Mouse (Mus musculus) liver, embryonic 12.5 days (tissue): Measurements from ENCODE around the gene Grwd1. TPM values are rescaled to one million over a fixed set of nuclear protein-coding genes. Genes with fewer than 3 reads are reported as not detected.

Experiments used
- ATAC-seq: fragments of 200-750 bp; cut with Nextera tagmentation; 2 replicates; pipeline ENCODE4 v1.8.0; 2017; ENCODE audit warnings: moderate number of reproducible peaks, mild to moderate bottlenecking, moderate library complexity
- H3K27ac ChIP-seq: fragments of 300-500 bp; sonication (generic); 2 replicates; pipeline ENCODE4 v1.5.1; 2016; ENCODE audit warnings: mild to moderate bottlenecking
- H3K27me3 ChIP-seq: fragments of 300-500 bp; sonication (generic); replicated peaks from 2 replicates; pipeline ENCODE4 v1.6.1; 2016; ENCODE audit warnings: mild to moderate bottlenecking, moderate library complexity
- H3K36me3 ChIP-seq: fragments of 300-500 bp; sonication (generic); 2 replicates; pipeline ENCODE4 v1.6.1; 2016; ENCODE audit warnings: mild to moderate bottlenecking, moderate library complexity
- H3K4me1 ChIP-seq: fragments of 300-500 bp; sonication (generic); 2 replicates; pipeline ENCODE4 v1.6.1; 2016
- H3K4me2 ChIP-seq: fragments of 300-500 bp; sonication (generic); 2 replicates; pipeline ENCODE4 v1.6.1; 2016; ENCODE audit warnings: mild to moderate bottlenecking, moderate library complexity
- H3K4me3 ChIP-seq: fragments of 300-500 bp; sonication (generic); 2 replicates; pipeline ENCODE4 v1.5.1; 2016; ENCODE audit warnings: mild to moderate bottlenecking, moderate library complexity
- H3K9ac ChIP-seq: fragments of 300-500 bp; sonication (generic); 2 replicates; pipeline ENCODE4 v1.6.1; 2016; ENCODE audit warnings: mild to moderate bottlenecking, moderate library complexity
- H3K9me3 ChIP-seq: fragments of 300-500 bp; sonication (generic); replicated peaks from 2 replicates; pipeline ENCODE4 v1.6.1; 2016; ENCODE audit warnings: mild to moderate bottlenecking, moderate library complexity
- WGBS: fragments of 180-500 bp; shearing (Covaris S2); methylation state at CpG from one replicate; pipeline ENCODE4 v1.1.7; 2016; ENCODE audit not compliant: insufficient replicate concordance; 5-methylcytosine and 5-hydroxymethylcytosine counted together
- polyA plus RNA-seq: library from polyadenylated mRNA; unstranded; fragments of >200 nt; fragmentation: Nextera tagmentation; extraction: Ambion mirVana; gene quantifications from 2 replicates; pipeline ENCODE4 v1.2.1, GENCODE M21; 2016

Grwd1 gene
- polyA plus RNA-seq, 1 experiment from 2014 or later = 67.0 TPM

- no peak overlapping the region; the same call in 1 of the 2 replicates for H3K9ac ChIP-seq
- H3K4me1 ChIP-seq = peaks cover 43% of the 10 kb centered on the region
- H3K9me3 ChIP-seq = no peaks in the 10 kb centered on the region
- ATAC-seq = no peak
- H3K4me3 ChIP-seq = peak overlapping the region; percentile 43
- 3% methylated on average over 69 of the region's 86 CpGs for WGBS
- H3K36me3 ChIP-seq = peaks cover 14% of the 10 kb centered on the region
- no peak overlapping the region for H3K27ac ChIP-seq
- H3K27me3 ChIP-seq = peaks cover 66% of the 10 kb centered on the region
- peak overlapping the region; percentile 56 for H3K4me2 ChIP-seq
Measured at GRCm38 (mm10) chr7:45833148-45833790, 2.5 kb upstream of the Grwd1 start.

DNA sequence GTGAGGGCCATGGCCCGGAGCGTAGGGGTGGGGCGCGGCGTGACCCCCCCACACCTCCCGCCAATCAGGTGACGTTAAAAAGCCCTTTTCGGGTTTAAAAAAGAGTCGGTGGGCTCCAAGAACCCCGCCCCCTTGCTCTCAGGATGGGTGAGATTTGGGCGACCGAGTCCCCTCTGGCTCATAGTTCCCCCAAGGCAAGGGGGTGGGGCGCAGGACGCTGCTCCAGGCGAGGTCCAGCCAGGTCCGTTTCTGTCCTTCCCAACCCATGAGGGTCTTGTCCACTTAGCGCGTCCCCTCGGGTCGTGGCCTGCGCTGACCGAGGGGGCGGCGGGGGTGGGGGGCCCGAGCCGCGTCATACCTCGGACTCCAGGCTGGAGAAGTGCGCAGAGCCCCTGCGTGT, 1.7 kb upstream of the Grwd1 start:
- H3K36me3 ChIP-seq = peaks cover 23% of the 10 kb centered on the region
- no peaks in the 10 kb centered on the region for H3K9me3 ChIP-seq
- ATAC-seq = no peak
- peaks cover 43% of the 10 kb centered on the region for H3K4me1 ChIP-seq
- peak overlapping the region; percentile 43 for H3K4me3 ChIP-seq
- WGBS = 9% methylated on average over 30 of the region's 30 CpGs
- peak overlapping the region; percentile 56 for H3K4me2 ChIP-seq
- H3K27me3 ChIP-seq = peaks cover 59% of the 10 kb centered on the region
- no peak overlapping the region for H3K27ac ChIP-seq
- H3K9ac ChIP-seq = no peak overlapping the region

GRCm38 (mm10) chr7:45831128-45831525, 383 bp upstream of the Grwd1 start:
- peak overlapping the region; percentile 86 for H3K4me2 ChIP-seq
- no peaks in the 10 kb centered on the region for H3K9me3 ChIP-seq
- no peak for ATAC-seq
- H3K9ac ChIP-seq = no peak overlapping the region
- no peak overlapping the region for H3K27ac ChIP-seq
- peaks cover 36% of the 10 kb centered on the region for H3K36me3 ChIP-seq
- 12% methylated on average over 5 of the region's 5 CpGs for WGBS
- H3K27me3 ChIP-seq = peaks cover 51% of the 10 kb centered on the region
- H3K4me3 ChIP-seq = peak overlapping the region; percentile 84
- H3K4me1 ChIP-seq = peaks cover 43% of the 10 kb centered on the region

- 79% methylated on average over 7 of the region's 7 CpGs for WGBS
- H3K9ac ChIP-seq = no peak overlapping the region
- no peaks in the 10 kb centered on the region for H3K9me3 ChIP-seq
- peaks cover 34% of the 10 kb centered on the region for H3K4me1 ChIP-seq
- H3K4me2 ChIP-seq = no peak overlapping the region
- H3K27me3 ChIP-seq = peaks cover 8% of the 10 kb centered on the region
- H3K36me3 ChIP-seq = peaks cover 75% of the 10 kb centered on the region
- H3K27ac ChIP-seq = no peak overlapping the region
- no peak overlapping the region for H3K4me3 ChIP-seq
- ATAC-seq = no peak
Measured at GRCm38 (mm10) chr7:45826631-45827030, 4.1 kb downstream of the Grwd1 start.

DNA sequence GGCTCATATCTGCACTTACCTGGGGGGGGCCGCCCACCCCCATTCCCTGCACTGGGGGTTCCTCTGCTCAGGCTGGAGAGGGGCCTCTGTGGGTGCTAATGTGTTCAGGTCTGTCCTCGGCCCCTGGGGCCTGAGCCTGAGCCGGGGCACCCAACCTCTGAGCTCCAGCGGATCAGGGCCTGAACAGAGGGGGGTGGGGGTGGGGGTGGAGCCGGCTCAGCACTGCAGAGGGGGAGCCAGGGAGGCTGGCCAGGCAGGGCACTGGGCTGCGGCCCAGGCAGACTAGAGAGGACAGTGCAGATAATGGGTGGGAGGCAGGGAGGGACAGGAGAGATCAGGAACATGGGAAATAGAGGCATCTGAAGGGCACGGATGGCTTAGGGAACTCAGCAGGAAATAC, 6.1 kb downstream of the Grwd1 start, which contains the start of gene Kcnj14:
Gene Kcnj14, minus strand, starts transcription at position 185 of the 400 bp plus-strand sequence.
- 56% methylated on average over 7 of the region's 7 CpGs for WGBS
- H3K4me3 ChIP-seq = no peak within 1 kb of the TSS
- no peak within 1 kb of the TSS for H3K4me2 ChIP-seq
- peak; percentile 30; the same call in 1 of the 2 replicates for ATAC-seq
- H3K36me3 ChIP-seq = peaks cover 74% of the 10 kb centered on the region
- no peak within 1 kb of the TSS for H3K27ac ChIP-seq
- H3K9ac ChIP-seq = no peak within 1 kb of the TSS
- H3K9me3 ChIP-seq = no peaks in the 10 kb centered on the region
- H3K27me3 ChIP-seq = peaks cover 10% of the 10 kb centered on the region
- peaks cover 22% of the 10 kb centered on the region for H3K4me1 ChIP-seq

GRCm38 (mm10) chr7:45820913-45821312, 9.8 kb downstream of the Grwd1 start:
- Histone ChIP-seq H3K27me3 (peaks cover 24% of the 10 kb centered on the region), H3K27ac (no peak overlapping the region), H3K4me1 (peaks cover 14% of the 10 kb centered on the region), H3K4me3 (no peak overlapping the region), H3K4me2 (no peak overlapping the region), H3K36me3 (peaks cover 37% of the 10 kb centered on the region), H3K9me3 (no peaks in the 10 kb centered on the region), H3K9ac (no peak overlapping the region)
- ATAC-seq = no peak

DNA sequence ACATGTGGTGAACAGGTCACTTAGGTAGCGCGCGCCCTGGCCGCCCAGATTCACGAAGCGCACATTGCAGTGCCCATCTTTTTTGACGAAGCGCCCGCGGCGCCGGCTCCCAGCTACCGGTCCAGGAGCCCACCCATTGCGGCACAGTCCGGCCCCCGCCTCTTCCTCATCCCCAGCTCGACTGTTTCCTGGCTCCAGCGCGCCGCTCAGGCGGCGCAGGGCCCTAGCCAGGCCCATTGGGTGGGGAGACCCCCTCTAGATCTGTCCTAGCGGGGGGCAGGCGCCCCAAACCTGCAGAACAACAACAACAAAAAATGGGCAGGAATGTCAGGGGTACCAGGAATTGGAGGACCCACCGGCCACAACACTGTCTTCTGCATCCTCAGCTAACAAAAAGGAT, 10.9 kb downstream of the Grwd1 start:
- H3K27me3 ChIP-seq = peaks cover 24% of the 10 kb centered on the region
- WGBS = 13% methylated on average over 25 of the region's 25 CpGs
- H3K9me3 ChIP-seq = no peaks in the 10 kb centered on the region
- H3K36me3 ChIP-seq = peaks cover 27% of the 10 kb centered on the region
- no peak overlapping the region for H3K9ac ChIP-seq
- H3K4me2 ChIP-seq = peak overlapping the region; percentile 43
- no peak for ATAC-seq
- 0 out of 2 replicates have a peak overlapping the region, but pooled peaks have one; percentile 7 for H3K4me3 ChIP-seq
- no peak overlapping the region for H3K27ac ChIP-seq
- peaks cover 18% of the 10 kb centered on the region for H3K4me1 ChIP-seq

GRCm38 (mm10) chr7:45815984-45816351, 14.8 kb downstream of the Grwd1 start:
- Histone ChIP-seq H3K4me1 (peaks cover 36% of the 10 kb centered on the region), H3K27ac (no peak overlapping the region), H3K36me3 (peaks cover 21% of the 10 kb centered on the region), H3K27me3 (peaks cover 24% of the 10 kb centered on the region), H3K9me3 (no peaks in the 10 kb centered on the region), H3K9ac (no peak overlapping the region), H3K4me3 (no peak overlapping the region), H3K4me2 (no peak overlapping the region)
- WGBS = 53% methylated on average over 2 of the region's 2 CpGs
- no peak for ATAC-seq

GRCm38 (mm10) chr7:45815323-45815983, 15.3 kb downstream of the Grwd1 start:
- Histone ChIP-seq H3K9me3 (no peaks in the 10 kb centered on the region), H3K27me3 (peaks cover 22% of the 10 kb centered on the region), H3K27ac (no peak overlapping the region), H3K9ac (no peak overlapping the region), H3K4me1 (peaks cover 36% of the 10 kb centered on the region), H3K4me2 (peak overlapping the region; percentile 65), H3K36me3 (peaks cover 26% of the 10 kb centered on the region), H3K4me3 (peak overlapping the region; percentile 93; the same call in 1 of the 2 replicates)
- WGBS = 73% methylated on average over 10 of the region's 10 CpGs
- ATAC-seq = no peak

DNA sequence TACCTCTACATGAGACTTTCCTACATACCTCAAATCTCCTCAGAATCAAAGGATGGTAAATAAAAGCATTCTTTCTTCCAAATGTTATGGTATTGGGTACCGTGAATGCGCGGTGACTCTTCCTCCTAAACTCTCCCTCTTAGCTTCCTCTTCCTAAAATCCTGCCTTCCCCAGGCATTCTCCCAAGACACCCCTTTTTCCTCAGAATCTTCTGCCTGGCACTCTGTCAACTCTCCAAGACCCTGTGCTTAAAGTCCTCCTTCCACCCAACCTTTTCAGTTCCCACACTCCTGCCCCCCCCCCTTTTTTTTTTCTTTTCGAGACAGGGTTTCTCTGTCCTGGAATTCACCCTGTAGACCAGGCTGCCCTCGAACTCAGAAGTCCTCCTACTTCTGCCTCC, 15.9 kb downstream of the Grwd1 start:
- Histone ChIP-seq H3K9ac (no peak overlapping the region), H3K36me3 (peaks cover 32% of the 10 kb centered on the region), H3K27ac (no peak overlapping the region), H3K27me3 (peaks cover 16% of the 10 kb centered on the region), H3K4me1 (peaks cover 34% of the 10 kb centered on the region), H3K4me2 (peak overlapping the region; percentile 65), H3K4me3 (peak overlapping the region; percentile 93), H3K9me3 (no peaks in the 10 kb centered on the region)
- 7% methylated on average over 5 of the region's 5 CpGs for WGBS
- no peak for ATAC-seq

GRCm38 (mm10) chr7:45813787-45814779, 16.7 kb downstream of the Grwd1 start, which contains the start of gene Cyth2:
TSS of gene Cyth2 (minus strand) at chr7:45814581.
- Histone ChIP-seq H3K9me3 (no peaks in the 10 kb centered on the region), H3K9ac (peak within 1 kb of the TSS; percentile 96), H3K4me1 (peaks cover 32% of the 10 kb centered on the region), H3K27ac (peak within 1 kb of the TSS; percentile 97), H3K4me2 (peak within 1 kb of the TSS; percentile 93), H3K27me3 (peaks cover 10% of the 10 kb centered on the region), H3K4me3 (peak within 1 kb of the TSS; percentile 93), H3K36me3 (peaks cover 39% of the 10 kb centered on the region)
- ATAC-seq = peak; percentile 98
- 0% methylated on average over 71 of the region's 92 CpGs for WGBS
